Mouse (Mus musculus) forelimb bud, embryonic 11.5 days (tissue): Measurements from ENCODE around the gene Fam111a.

ENCODE experiments used
- DNase-seq: peaks from one replicate; pipeline ENCODE4 v3.0.0-alpha.2; 2012; ENCODE audit warnings: low read depth, low spot score

Gene Fam111a

DNA sequence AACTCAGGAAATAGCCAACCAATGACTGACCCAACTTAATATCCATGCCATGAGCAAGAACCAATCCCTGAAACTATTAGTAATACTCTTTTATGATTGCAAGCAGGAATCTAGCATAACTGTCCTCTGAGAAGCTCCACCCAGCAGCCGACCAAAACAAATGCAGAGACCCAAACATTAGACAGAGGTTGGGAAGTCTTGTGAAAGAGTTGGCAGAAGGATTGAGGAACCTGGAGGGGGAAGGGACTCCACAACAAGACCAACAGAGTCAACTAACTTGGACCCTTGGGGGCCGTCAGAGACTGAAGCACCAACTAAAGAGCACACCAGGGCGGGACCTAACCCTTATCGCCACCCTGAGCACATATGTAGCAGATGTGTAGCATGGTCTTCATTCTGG lies 12.7 kb downstream of the Fam111a start:
- no peak for DNase-seq

DNA sequence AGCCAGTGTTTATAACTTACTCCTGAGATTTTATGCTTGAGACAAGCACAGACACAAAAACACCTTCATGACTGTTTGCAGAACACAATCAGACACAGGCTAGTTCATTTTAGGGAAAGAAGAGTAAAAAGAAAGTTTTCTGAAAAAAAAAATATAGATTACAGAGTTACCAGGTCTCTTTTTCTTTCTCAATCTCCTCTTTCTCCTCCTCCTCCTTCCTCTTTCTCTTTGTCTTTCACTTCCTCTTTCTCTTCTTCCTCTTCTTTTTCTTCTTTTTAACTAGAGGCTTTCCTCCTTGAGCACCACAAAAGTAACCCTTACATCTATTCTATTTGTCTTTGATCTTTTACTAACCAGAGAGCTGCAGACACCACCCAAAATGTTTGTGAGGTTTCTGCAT lies 18.7 kb downstream of the Fam111a start:
- no peak for DNase-seq

DNA sequence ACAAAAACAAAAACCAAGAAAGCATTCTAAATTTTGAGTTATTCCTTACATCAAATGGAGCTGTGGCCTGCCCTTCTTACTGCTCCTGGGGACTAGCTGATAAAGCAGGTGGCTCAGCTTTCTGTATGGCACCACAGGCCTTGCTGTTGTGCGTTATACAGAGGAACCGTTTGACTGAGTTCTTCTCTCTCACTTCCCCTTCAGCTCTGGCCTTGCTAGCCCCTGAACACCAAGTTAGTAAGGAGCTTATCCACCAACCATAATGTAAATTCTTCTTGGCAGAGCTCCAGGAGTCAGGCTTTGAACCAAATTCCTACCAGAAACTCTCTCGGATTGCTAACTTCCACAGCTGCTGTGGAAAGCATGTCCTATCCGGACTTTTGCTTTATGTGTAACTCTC lies 21.5 kb downstream of the Fam111a start:
- no peak for DNase-seq

DNA sequence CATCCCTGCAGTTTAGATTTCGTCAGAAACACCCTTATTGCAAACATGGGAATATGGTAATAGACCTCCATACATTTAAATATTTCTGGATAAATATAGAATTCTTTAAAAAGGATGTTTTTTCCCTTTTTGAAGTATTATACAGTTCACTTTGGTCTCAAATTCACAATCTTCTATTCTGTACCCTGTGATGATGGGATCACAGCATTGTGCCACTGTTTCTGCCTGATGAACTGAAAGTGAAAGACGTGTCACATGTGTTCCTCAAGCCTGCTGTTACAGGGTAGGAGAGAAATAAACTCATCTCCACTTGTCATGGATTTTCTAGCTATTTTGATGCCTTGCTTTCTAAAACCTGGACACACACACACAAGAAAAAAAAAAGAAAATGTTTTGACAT lies 25.3 kb downstream of the Fam111a start:
- DNase-seq: no peak

DNA sequence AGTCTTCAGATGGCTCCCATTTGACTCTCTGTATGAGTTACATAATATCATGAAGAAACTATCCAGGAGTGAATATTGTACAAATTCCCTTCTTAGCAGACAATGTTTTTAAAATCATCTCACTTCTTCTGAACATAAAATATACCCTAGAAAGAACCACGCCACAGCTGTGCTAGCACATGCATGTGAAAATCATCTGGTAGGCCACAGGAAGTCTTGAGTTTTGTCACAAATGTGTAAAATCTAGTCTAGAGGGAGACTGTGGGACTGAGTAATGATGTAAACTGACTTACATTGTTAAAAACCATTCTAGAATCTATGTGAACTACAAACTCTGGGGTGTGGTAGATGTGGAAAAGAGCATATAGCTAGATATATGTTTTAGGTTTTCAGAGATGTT lies 26.1 kb downstream of the Fam111a start:
- no peak for DNase-seq

DNA sequence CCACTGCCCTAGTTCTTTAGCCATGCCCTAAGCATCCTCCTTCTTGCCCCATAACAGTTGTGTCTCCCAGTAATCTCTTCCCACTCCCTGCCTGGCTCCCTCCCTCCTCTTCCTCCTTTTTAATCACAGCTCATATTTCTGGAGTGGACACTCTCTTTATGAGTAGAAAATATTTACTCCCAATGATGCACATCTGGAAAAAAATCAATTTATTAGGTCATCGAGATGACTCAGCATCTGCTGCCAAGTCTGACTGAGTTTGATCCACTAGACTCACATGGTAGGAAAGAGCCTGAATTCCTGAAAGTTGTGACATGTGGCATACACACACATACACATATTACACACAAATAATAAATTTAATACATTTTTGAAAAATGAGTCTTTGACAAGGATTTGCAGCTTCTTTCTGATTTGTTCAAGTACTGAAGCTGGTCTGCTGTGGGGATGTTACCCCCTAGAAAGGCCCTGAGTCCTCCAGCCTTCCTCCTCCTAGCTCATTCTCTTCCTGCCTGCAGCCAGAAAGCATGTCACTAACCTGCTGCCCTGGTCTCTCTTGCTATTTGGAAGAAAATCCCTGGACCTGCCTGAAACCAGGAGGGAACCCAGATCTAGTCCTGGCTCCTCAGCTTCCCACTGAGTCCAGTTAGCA lies 27.2 kb downstream of the Fam111a start:
- no peak for DNase-seq

DNA sequence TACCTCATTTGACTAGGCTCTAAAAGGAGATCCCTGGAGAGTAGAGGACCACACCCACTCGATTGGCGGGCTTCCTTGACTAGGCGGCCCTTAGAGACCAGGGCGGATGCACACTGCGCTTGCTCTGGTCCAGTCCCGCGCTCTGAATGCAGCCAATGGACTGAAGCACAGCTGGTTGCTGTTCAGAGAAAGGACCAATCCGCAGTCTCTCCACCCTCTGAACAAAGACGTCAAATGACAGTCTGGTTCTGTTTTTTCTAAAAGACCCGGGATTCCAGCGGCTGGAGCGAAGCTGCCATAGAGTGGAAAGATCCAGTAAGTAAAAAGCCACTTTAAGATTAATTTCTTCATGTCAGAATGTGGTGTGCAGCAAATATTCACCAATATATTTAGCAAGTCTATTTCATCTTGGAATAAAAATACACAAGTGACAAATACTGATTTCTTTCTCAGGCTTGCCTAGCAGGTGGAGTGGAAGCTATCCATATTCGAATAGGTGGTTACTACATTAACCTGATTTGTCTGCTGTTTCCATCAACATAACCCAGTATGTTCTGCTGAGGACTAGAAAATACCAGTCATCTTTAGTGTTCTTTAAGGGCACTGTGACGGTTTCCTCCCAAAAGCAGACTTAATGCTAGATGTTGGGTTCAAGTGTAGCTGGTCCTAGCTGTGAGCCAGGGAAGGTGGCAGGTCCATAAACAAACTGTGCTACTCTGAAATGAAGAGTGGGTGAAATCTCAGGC lies 27.9 kb downstream of the Fam111a start:
- DNase-seq: peak; percentile 78

DNA sequence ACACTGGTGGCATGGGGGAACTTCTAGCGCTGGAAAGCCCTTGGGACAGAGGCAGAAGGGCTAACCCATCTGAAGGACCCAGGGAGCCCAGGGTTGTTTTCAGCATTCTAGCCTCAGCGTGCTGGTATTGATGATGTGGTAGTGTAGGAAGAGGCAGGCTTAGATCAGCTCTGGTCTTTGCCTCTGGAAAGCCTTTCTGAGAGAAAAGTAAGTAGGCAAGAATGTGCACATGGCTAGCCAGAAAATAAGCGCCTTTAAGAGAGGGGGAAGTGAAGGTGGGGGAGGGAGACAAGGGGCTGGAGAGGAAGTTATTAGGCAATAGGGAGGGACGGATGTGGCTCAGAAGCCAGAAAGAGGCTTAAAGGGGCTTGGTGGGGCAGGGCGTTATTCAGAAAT lies 28.5 kb downstream of the Fam111a start:
- no peak for DNase-seq

DNA sequence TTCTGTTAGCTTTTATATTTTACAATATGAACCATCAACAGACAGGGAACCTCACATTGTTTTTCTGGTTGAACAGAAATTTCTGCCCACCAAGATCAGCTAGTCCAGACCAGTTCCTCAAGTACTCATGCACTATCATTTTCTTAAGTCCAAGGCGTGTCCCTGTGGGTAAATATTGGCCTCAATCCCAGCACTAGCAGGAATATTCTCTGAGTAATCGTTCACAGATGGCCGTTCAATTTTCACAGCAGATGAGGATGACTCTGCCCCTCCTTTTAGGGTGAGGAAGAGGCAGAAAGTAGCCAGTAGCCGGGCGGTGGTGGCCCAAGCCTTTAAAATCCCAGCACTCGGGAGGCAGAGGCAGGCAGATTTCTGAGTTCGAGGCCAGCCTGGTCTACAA lies 29.6 kb downstream of the Fam111a start:
- no peak for DNase-seq

DNA sequence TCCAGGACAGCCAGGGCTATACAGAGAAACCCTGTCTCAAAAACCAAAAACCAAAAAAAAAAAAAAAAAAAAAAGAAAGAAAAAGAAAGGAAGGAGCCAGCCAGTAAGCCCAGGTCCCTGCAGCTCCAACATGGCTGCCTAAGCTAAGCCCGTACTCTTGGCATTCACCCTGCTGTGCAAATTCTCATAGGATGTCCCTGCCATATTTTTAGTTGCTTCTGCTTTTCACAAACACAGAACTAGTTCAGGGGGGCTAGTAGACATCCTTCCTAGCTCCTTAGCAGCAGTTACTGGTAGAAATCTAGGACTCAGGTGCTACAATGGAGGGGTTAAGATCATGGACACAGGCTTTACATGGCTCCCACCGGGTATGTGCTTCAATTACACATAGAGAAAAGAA lies 30.0 kb downstream of the Fam111a start:
- no peak for DNase-seq

DNA sequence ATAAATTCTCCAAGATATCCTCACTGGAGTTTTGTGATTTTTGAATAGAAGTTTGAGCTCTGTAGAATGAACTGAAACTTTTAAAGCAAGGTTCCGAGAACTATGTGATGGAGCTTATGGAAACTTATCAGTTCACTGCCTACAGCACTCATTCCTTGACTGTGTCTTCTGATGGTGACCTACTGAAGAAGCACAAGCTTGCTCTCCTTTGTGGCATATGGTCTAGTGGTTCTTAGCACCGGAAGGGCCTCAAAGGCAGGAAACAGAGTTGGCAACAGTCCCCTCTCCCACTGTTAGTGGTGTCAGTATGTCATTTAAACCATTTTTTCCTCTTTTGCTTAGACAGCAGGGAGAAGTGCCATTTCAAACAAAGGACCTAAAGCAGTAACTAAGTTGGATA lies 31.1 kb downstream of the Fam111a start:
- DNase-seq: no peak

DNA sequence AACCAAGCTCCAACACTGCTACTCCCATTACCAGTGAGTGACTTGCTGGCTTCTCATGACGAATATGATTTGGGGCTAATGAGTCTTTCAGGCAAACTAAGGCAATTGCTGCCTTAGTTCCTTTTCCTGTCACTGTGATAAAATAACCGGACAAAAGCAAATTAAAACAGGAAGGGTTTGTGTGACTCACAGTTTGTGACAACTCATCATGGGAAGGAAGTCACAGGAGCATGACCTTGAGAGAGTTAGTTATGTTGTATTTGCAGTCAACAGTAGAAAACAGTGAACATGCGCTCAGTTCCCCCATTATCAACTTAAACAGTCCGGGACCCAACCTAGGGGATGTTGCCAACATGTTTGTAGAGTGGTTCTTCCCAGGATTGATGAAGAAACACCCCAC lies 39.8 kb downstream of the Fam111a start:
- no peak for DNase-seq

DNA sequence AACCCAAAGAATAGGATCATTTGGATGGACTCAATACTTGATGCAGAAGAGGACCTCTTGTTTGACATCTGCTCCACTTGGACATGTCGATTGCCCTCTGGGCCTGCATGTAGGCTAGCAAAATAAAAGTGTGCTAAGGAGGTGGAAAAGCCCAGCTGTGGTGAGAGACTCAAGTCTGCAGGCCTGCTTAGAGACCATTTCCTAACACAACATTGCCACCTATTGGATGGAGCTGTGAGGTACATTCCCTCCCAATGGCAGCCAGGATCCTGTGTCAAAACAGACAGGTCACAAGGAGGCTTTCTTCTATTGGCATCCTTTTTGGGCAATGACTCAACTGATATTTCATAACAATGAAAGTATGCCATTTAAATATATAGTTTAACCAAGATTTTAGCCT lies 46.4 kb downstream of the Fam111a start:
- DNase-seq: peak; percentile 63

DNA sequence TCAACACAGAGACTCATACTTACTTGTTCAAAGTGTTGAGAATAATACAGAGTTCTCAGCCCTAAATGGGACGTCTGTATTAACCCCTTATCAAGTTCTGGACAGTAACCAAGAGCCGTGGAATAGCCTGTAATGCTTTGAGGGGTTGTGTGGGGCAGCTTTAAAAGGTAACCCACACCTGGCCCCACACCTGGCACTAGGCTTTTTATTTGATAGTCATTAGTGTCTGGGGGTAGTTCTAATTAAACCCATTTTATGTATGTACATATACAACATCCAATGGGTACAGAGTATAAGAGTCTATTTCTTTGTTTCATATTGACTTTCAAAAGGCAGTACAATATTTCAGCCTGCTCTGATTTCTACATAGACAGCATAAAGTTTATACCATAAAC lies 49.6 kb downstream of the Fam111a start:
- no peak for DNase-seq

DNA sequence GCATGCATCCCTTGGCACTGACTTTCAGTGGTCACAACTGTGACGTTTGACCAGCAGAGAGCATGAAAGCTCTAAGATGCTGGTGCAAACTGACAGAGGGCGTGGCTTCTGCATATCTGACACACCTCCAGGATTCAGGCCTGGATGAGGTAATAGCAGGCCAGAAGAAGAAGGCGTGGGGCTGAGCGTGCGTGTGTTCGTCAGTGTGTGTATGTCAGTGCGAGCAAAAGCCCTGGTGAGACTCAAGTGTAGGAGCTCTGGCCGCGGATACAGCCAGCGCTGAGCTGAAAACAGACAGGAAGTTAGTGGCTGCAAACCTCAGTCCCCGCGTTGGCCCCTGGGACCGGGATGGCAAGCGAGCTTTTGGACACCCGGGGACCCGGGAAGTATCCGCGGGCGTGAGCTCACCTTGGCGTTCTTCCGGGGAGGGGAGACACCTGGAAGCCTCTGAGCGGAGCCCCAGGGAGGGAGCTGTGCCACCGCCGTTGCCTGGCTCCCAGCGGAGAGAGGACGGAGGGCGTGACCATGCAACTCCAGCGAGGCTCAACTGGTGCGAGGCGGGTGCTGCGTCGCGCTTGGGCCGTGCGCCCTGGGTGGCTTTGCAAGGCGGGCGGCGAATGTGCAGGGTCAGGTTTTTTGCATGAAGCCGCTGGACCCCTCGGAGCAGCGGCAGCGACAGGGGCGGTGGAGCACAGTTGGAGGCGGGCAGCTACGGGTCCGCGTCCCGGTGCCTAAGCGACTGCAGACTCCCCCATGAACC lies 50.2 kb downstream of the Fam111a start:
- peak; percentile 64 for DNase-seq

DNA sequence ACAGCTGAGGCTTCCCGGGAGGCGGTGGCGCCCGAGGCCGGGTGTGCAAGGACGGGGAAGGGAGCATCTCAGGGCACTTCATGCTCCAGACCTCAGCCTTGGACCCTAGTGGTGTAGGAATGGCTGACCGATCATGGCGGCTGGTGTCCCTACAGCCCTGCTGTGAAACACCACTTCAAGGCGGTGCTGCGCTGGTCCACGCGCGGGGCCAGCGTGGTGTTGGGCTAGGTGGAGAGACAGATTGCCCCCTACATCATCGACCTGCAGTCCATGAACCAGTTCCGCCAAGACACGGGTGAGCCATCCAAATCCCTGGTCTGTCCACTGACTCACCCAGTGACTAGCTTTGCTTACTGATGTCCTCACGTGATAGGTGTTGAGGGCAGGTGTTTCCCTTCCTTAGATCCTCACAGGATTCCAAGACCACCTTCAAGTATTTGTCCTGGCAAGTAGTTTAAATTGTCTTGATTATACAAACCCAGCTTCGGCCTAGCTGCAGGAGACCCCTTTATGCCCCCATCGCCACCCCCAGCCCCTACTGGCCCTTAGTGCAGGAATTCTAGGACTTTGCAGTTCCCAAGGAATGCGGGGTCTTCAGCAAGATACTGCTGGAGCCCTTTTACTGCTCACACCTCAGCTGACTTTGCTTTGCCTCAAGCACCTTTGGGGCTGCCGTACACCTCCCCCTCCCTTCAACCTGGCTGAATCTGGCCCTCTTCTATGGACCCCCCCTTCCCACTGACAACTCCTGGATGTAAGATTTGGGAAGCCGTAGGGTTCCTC lies 50.9 kb downstream of the Fam111a start:
- no peak for DNase-seq

DNA sequence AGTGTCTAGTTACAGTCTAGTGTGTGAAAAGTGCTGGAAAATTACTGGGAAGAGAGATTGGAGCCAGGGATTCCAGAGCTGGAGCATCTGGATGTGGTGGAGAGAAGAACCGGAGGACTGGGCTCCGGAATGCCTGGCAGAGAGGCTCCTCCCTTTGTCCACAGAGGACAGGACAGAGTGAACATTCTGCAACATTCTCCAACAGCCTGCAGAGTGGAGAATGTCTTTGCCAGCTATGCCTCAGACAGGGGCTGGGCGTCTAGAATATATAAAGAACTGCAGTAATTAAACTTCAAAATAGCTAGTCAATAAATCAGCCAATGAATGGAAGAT lies 51.5 kb downstream of the Fam111a start:
- no peak for DNase-seq

DNA sequence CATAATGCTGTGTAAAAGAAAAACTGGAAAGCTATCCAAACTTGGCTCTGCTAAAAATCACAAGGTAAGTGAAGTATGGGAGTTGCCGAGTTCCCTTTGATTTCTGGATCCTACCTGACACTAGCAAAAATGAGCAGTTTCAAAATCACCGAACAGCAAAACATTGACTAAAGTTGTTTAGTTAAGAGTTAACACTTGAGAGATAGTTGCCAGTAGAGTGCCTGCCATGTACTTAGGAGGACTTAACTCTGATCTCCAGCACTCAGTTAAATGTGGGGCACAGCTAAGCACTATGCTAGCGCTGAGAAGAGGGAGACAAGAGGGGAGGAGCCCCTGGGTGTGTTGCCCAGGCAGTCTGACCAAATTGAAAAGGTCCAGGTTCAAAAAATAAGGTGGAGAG lies 53.1 kb downstream of the Fam111a start:
- DNase-seq: no peak

DNA sequence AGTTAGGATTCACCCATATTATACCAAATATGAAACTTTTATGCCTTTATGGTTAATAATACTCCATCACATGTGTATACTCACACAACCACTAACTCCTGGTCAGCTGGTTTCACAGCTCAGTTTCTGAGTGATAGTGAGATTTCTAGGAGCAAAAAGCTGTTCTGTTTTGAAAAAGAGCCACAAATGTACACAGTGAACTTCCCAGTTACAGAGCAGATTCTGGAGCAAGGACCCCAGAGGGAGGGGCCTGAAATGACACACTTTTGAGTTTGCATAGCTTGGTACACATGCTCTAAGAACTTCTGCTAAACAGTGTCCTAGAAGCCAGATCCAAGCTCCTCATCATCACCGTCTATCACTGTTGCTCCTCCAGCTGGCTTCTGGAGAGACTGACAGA lies 54.1 kb downstream of the Fam111a start, which contains the start of gene Gm4952:
Gene Gm4952 (plus strand): TSS at position 301 of the 400 bp plus-strand sequence.
- no peak for DNase-seq

DNA sequence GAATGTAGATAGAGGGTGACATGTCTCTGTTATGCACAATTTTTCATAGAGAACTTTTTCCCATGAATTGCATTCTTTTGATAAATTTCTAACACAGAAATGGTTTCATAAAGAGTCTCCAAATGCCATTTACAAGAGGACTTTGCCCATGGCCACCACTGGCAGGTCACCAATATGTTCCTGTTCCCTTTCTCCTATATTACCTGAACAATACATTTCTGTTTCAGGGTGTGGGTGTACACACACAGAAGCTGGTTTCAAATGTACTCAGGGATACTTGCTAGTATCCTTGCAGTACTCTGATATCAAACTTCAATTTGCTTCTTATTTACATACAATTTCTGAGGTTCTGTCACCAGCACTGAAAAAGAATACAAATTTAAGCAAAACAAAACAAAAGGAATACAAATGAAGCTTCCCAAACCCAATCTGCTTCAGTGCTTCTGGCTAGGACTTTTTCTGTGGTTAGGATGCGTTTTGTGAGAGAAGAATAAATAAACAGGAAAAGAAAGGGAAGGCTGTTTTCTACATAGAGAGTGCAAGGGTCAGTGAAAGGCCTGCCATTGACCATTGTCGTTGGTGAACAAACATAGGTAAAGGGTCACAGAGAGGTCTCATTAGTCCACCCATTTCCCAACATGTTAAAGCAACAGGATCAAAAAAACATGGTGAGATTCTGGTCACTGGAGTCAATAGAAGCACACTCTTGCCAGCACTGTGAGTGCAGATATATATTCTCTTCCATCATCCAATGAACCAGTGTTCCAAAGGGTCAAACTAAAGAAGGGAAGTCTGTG lies 55.3 kb downstream of the Fam111a start:
- DNase-seq: no peak

DNA sequence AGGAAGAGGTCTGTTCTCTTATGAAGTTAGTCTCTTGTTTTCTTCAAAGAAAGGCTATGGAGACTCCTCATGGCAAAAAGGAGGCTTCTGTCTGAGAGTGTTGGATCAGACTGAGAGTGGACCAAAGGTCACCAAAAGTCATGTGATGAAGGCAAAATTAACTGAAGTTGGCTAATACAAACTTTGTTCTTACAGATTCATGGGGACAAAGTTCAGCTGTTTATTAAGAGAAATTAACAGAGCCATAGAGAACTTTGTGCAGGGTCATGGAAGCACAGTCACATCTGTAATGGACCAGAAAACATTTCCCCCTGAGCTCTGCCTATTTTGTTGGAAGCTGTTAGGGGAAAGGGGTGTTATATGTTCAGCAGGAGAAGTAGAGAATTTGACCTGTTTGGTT lies 62.8 kb downstream of the Fam111a start:
- DNase-seq: no peak
